Mouse (Mus musculus): ENCODE measurements at regions not wholly inside any gene's neighbourhood (a gene's known extent, or its start where the extent isn't known, plus 50 kb on each side); places are given as distances from the start of the nearest gene placed in this dataset.

- no peaks in the 10 kb centered on the region for H3K4me1 ChIP-seq (ENCODE audit: control insufficient read depth, insufficient read depth, low read length)
- no peak overlapping the region for H3K27ac ChIP-seq (ENCODE audit: control insufficient read depth, insufficient read depth, low read depth, low read length)
- H3K27me3 ChIP-seq (ENCODE audit: control insufficient read depth, insufficient read depth, low read length), result no peaks in the 10 kb centered on the region
- TF ChIP-seq POLR2A (IDR thresholded peaks at IDR 0.05; ENCODE audit: control insufficient read depth, low read depth, low read length) (no peak), CTCF (IDR thresholded peaks at IDR 0.05; ENCODE audit: control insufficient read depth, insufficient read depth, insufficient replicate concordance, low read depth, low read length) (no peak)
- no peaks in the 10 kb centered on the region for H3K36me3 ChIP-seq (ENCODE audit: control insufficient read depth, insufficient read depth, low read length)
- no peak overlapping the region for H3K4me3 ChIP-seq (ENCODE audit: control insufficient read depth, low read depth, low read length)
These were observed 71.1 kb upstream of the Spred1 start for GRCm38 (mm10) chr2:117050061-117050460.

GRCm38 (mm10) chr2:117064126-117064525, 57.0 kb upstream of the Spred1 start:
- H3K4me3 ChIP-seq (ENCODE audit: control insufficient read depth, low read depth, low read length), result no peak overlapping the region
- H3K27me3 ChIP-seq (ENCODE audit: control insufficient read depth, insufficient read depth, low read length), result no peaks in the 10 kb centered on the region
- no peaks in the 10 kb centered on the region for H3K36me3 ChIP-seq (ENCODE audit: control insufficient read depth, insufficient read depth, low read length)
- TF ChIP-seq POLR2A (IDR thresholded peaks at IDR 0.05; ENCODE audit: control insufficient read depth, low read depth, low read length) (no peak), CTCF (IDR thresholded peaks at IDR 0.05; ENCODE audit: control insufficient read depth, insufficient read depth, insufficient replicate concordance, low read depth, low read length) (no peak)
- no peaks in the 10 kb centered on the region for H3K4me1 ChIP-seq (ENCODE audit: control insufficient read depth, insufficient read depth, low read length)
- H3K27ac ChIP-seq (ENCODE audit: control insufficient read depth, insufficient read depth, low read depth, low read length), result no peak overlapping the region

GRCm38 (mm10) chr2:117070348-117070747, 50.8 kb upstream of the Spred1 start:
- H3K36me3 ChIP-seq (ENCODE audit: control insufficient read depth, insufficient read depth, low read length), result no peaks in the 10 kb centered on the region
- H3K4me3 ChIP-seq (ENCODE audit: control insufficient read depth, low read depth, low read length), result no peak overlapping the region

GRCm38 (mm10) chr2:117071098-117071497, 50.1 kb upstream of the Spred1 start:
- Histone ChIP-seq H3K27me3 (ENCODE audit: control insufficient read depth, insufficient read depth, low read length) (no peaks in the 10 kb centered on the region), H3K4me1 (ENCODE audit: control insufficient read depth, insufficient read depth, low read length) (no peaks in the 10 kb centered on the region), H3K4me3 (ENCODE audit: control insufficient read depth, low read depth, low read length) (no peak overlapping the region), H3K27ac (ENCODE audit: control insufficient read depth, insufficient read depth, low read depth, low read length) (no peak overlapping the region), H3K36me3 (ENCODE audit: control insufficient read depth, insufficient read depth, low read length) (no peaks in the 10 kb centered on the region)
- no peak for TF ChIP-seq CTCF (IDR thresholded peaks at IDR 0.05; ENCODE audit: control insufficient read depth, insufficient read depth, insufficient replicate concordance, low read depth, low read length)
- no peak for TF ChIP-seq POLR2A (IDR thresholded peaks at IDR 0.05; ENCODE audit: control insufficient read depth, low read depth, low read length)

More at GRCm38 (mm10) chr2:117070348-117070747, 50.8 kb upstream of the Spred1 start:
- Histone ChIP-seq H3K27ac (ENCODE audit: control insufficient read depth, insufficient read depth, low read depth, low read length) (no peak overlapping the region), H3K4me1 (ENCODE audit: control insufficient read depth, insufficient read depth, low read length) (no peaks in the 10 kb centered on the region), H3K27me3 (ENCODE audit: control insufficient read depth, insufficient read depth, low read length) (no peaks in the 10 kb centered on the region)
- no peak for TF ChIP-seq POLR2A (IDR thresholded peaks at IDR 0.05; ENCODE audit: control insufficient read depth, low read depth, low read length)
- TF ChIP-seq CTCF (IDR thresholded peaks at IDR 0.05; ENCODE audit: control insufficient read depth, insufficient read depth, insufficient replicate concordance, low read depth, low read length), result no peak
